Mouse (Mus musculus): ENCODE data around the gene Caskin1. TPM values are rescaled to one million over a fixed set of nuclear protein-coding genes. Genes with fewer than 3 reads are reported as not detected.

Caskin1 gene
- polyA plus RNA-seq, 1 experiment from 2014 or later, result 9.1 TPM

GRCm38 (mm10) chr17:24545247-24545646, 56.8 kb downstream of the Caskin1 start:
- no peaks in the 10 kb centered on the region for H3K9me3 ChIP-seq (replicated peaks; ENCODE audit: control insufficient read depth, low read length)
- 92% methylated on average over 2 of the region's 2 CpGs for WGBS
- no peaks in the 10 kb centered on the region for H3K36me3 ChIP-seq (ENCODE audit: control insufficient read depth, insufficient read depth, low read length)
- no peak overlapping the region for H3K9ac ChIP-seq (ENCODE audit: low read length)
- H3K4me2 ChIP-seq (ENCODE audit: low read length), result no peak overlapping the region
- no peak overlapping the region for H3K4me3 ChIP-seq (ENCODE audit: low read depth, low read length)
- DNase-seq (ENCODE audit: low spot score), result no peak
- H3K27me3 ChIP-seq (replicated peaks; ENCODE audit: control insufficient read depth, insufficient read depth, low read length), result 0 out of 2 replicates have a peak, but pooled peaks cover 12% of the 10 kb centered on the region
- peaks cover 7% of the 10 kb centered on the region; the same call in 1 of the 2 replicates for H3K4me1 ChIP-seq (ENCODE audit: control insufficient read depth, insufficient read depth, low read length)
- no peak overlapping the region for H3K27ac ChIP-seq (ENCODE audit: low read depth, low read length)
- ATAC-seq, result no peak

- H3K4me2 ChIP-seq (ENCODE audit: low read length), result no peak overlapping the region
- H3K36me3 ChIP-seq (ENCODE audit: control insufficient read depth, insufficient read depth, low read length), result no peaks in the 10 kb centered on the region
- no peak overlapping the region for H3K4me3 ChIP-seq (ENCODE audit: low read depth, low read length)
- 0 out of 2 replicates have a peak, but pooled peaks cover 12% of the 10 kb centered on the region for H3K27me3 ChIP-seq (replicated peaks; ENCODE audit: control insufficient read depth, insufficient read depth, low read length)
- ATAC-seq, result no peak
- DNase-seq (ENCODE audit: low spot score), result no peak
- peaks cover 11% of the 10 kb centered on the region; the same call in 1 of the 2 replicates for H3K4me1 ChIP-seq (ENCODE audit: control insufficient read depth, insufficient read depth, low read length)
- H3K9me3 ChIP-seq (replicated peaks; ENCODE audit: control insufficient read depth, low read length), result no peaks in the 10 kb centered on the region
- no peak overlapping the region for H3K9ac ChIP-seq (ENCODE audit: low read length)
- 82% methylated on average over 3 of the region's 3 CpGs for WGBS
- H3K27ac ChIP-seq (ENCODE audit: low read depth, low read length), result no peak overlapping the region
Observed at GRCm38 (mm10) chr17:24546234-24546633, 57.8 kb downstream of the Caskin1 start.

GRCm38 (mm10) chr17:24548435-24548834, 60.0 kb downstream of the Caskin1 start:
- H3K4me1 ChIP-seq (ENCODE audit: control insufficient read depth, insufficient read depth, low read length), result peaks cover 22% of the 10 kb centered on the region
- 17% methylated on average over 9 of the region's 9 CpGs for WGBS

GRCm38 (mm10) chr17:24548921-24549617, 60.7 kb downstream of the Caskin1 start:
- Histone ChIP-seq H3K4me2 (ENCODE audit: low read length) (peak overlapping the region; percentile 62), H3K9me3 (replicated peaks; ENCODE audit: control insufficient read depth, low read length) (no peaks in the 10 kb centered on the region), H3K27me3 (replicated peaks; ENCODE audit: control insufficient read depth, insufficient read depth, low read length) (0 out of 2 replicates have a peak, but pooled peaks cover 12% of the 10 kb centered on the region), H3K27ac (ENCODE audit: low read depth, low read length) (no peak overlapping the region), H3K4me3 (ENCODE audit: low read depth, low read length) (peak overlapping the region; percentile 63), H3K36me3 (ENCODE audit: control insufficient read depth, insufficient read depth, low read length) (no peaks in the 10 kb centered on the region), H3K4me1 (ENCODE audit: control insufficient read depth, insufficient read depth, low read length) (peaks cover 22% of the 10 kb centered on the region), H3K9ac (ENCODE audit: low read length) (peak overlapping the region; percentile 37; the same call in 1 of the 2 replicates)
- WGBS, result 4% methylated on average over 23 of the region's 23 CpGs
- no peak for ATAC-seq
- DNase-seq (ENCODE audit: low spot score), result peak; percentile 40

More at GRCm38 (mm10) chr17:24548435-24548834, 60.0 kb downstream of the Caskin1 start:
- peak overlapping the region; percentile 62 for H3K4me2 ChIP-seq (ENCODE audit: low read length)
- no peaks in the 10 kb centered on the region for H3K9me3 ChIP-seq (replicated peaks; ENCODE audit: control insufficient read depth, low read length)
- ATAC-seq (no peak), DNase-seq (ENCODE audit: low spot score) (no peak)
- H3K27ac ChIP-seq (ENCODE audit: low read depth, low read length), result no peak overlapping the region
- no peaks in the 10 kb centered on the region for H3K36me3 ChIP-seq (ENCODE audit: control insufficient read depth, insufficient read depth, low read length)
- H3K9ac ChIP-seq (ENCODE audit: low read length), result no peak overlapping the region
- no peak overlapping the region for H3K4me3 ChIP-seq (ENCODE audit: low read depth, low read length)
- 0 out of 2 replicates have a peak, but pooled peaks cover 12% of the 10 kb centered on the region for H3K27me3 ChIP-seq (replicated peaks; ENCODE audit: control insufficient read depth, insufficient read depth, low read length)

- Histone ChIP-seq H3K9me3 (replicated peaks; ENCODE audit: control insufficient read depth, low read length) (no peaks in the 10 kb centered on the region), H3K4me2 (ENCODE audit: low read length) (peak within 1 kb of the TSS; percentile 62), H3K27me3 (replicated peaks; ENCODE audit: control insufficient read depth, insufficient read depth, low read length) (0 out of 2 replicates have a peak, but pooled peaks cover 12% of the 10 kb centered on the region), H3K4me1 (ENCODE audit: control insufficient read depth, insufficient read depth, low read length) (peaks cover 22% of the 10 kb centered on the region), H3K4me3 (ENCODE audit: low read depth, low read length) (peak within 1 kb of the TSS; percentile 63), H3K27ac (ENCODE audit: low read depth, low read length) (peak within 1 kb of the TSS; percentile 88), H3K36me3 (ENCODE audit: control insufficient read depth, insufficient read depth, low read length) (no peaks in the 10 kb centered on the region), H3K9ac (ENCODE audit: low read length) (peak within 1 kb of the TSS; percentile 94)
- ATAC-seq (peak; percentile 96), DNase-seq (ENCODE audit: low spot score) (peak; percentile 99)
- under 1% methylated on average over 64 of the region's 72 CpGs for WGBS
Observed at GRCm38 (mm10) chr17:24549618-24550415, 61.4 kb downstream of the Caskin1 start, which contains the start of gene Pkd1. Gene Pkd1 (plus strand): TSS chr17:24549834.

GRCm38 (mm10) chr17:24550416-24551049, 62.1 kb downstream of the Caskin1 start:
- ATAC-seq (peak; percentile 82), DNase-seq (ENCODE audit: low spot score) (peak; percentile 78)
- under 1% methylated on average over 40 of the region's 44 CpGs for WGBS
- Histone ChIP-seq H3K27ac (ENCODE audit: low read depth, low read length) (peak overlapping the region; percentile 88), H3K4me2 (ENCODE audit: low read length) (peak overlapping the region; percentile 62), H3K9me3 (replicated peaks; ENCODE audit: control insufficient read depth, low read length) (no peaks in the 10 kb centered on the region), H3K9ac (ENCODE audit: low read length) (peak overlapping the region; percentile 94), H3K4me1 (ENCODE audit: control insufficient read depth, insufficient read depth, low read length) (peaks cover 22% of the 10 kb centered on the region), H3K36me3 (ENCODE audit: control insufficient read depth, insufficient read depth, low read length) (no peaks in the 10 kb centered on the region), H3K27me3 (replicated peaks; ENCODE audit: control insufficient read depth, insufficient read depth, low read length) (0 out of 2 replicates have a peak, but pooled peaks cover 12% of the 10 kb centered on the region), H3K4me3 (ENCODE audit: low read depth, low read length) (peak overlapping the region; percentile 63)

GRCm38 (mm10) chr17:24551050-24551444, 62.6 kb downstream of the Caskin1 start:
- Histone ChIP-seq H3K9ac (ENCODE audit: low read length) (peak overlapping the region; percentile 94), H3K4me3 (ENCODE audit: low read depth, low read length) (peak overlapping the region; percentile 63), H3K27me3 (replicated peaks; ENCODE audit: control insufficient read depth, insufficient read depth, low read length) (0 out of 2 replicates have a peak, but pooled peaks cover 12% of the 10 kb centered on the region), H3K27ac (ENCODE audit: low read depth, low read length) (no peak overlapping the region), H3K4me2 (ENCODE audit: low read length) (peak overlapping the region; percentile 62), H3K36me3 (ENCODE audit: control insufficient read depth, insufficient read depth, low read length) (no peaks in the 10 kb centered on the region), H3K4me1 (ENCODE audit: control insufficient read depth, insufficient read depth, low read length) (peaks cover 22% of the 10 kb centered on the region), H3K9me3 (replicated peaks; ENCODE audit: control insufficient read depth, low read length) (no peaks in the 10 kb centered on the region)
- ATAC-seq (no peak), DNase-seq (ENCODE audit: low spot score) (no peak)
- WGBS, result 47% methylated on average over 3 of the region's 3 CpGs

- Histone ChIP-seq H3K4me3 (ENCODE audit: low read depth, low read length) (no peak overlapping the region), H3K36me3 (ENCODE audit: control insufficient read depth, insufficient read depth, low read length) (no peaks in the 10 kb centered on the region), H3K9ac (ENCODE audit: low read length) (no peak overlapping the region), H3K4me2 (ENCODE audit: low read length) (no peak overlapping the region), H3K27me3 (replicated peaks; ENCODE audit: control insufficient read depth, insufficient read depth, low read length) (no peaks in the 10 kb centered on the region), H3K9me3 (replicated peaks; ENCODE audit: control insufficient read depth, low read length) (no peaks in the 10 kb centered on the region), H3K4me1 (ENCODE audit: control insufficient read depth, insufficient read depth, low read length) (peaks cover 22% of the 10 kb centered on the region), H3K27ac (ENCODE audit: low read depth, low read length) (no peak overlapping the region)
- DNase-seq (ENCODE audit: low spot score) (no peak), ATAC-seq (no peak)
- 92% methylated on average over 7 of the region's 7 CpGs for WGBS
Observed at GRCm38 (mm10) chr17:24557091-24557490, 68.7 kb downstream of the Caskin1 start.

Measured in forebrain, embryonic 14.5 days (tissue).